Mouse (Mus musculus) left cerebral cortex, postnatal 4 days (tissue): ENCODE data around the gene Fam72a. TPM values are rescaled to one million over a fixed set of nuclear protein-coding genes. Genes with fewer than 3 reads are reported as not detected.

ENCODE experiments used
- DNase-seq: peaks from one replicate; pipeline ENCODE4 v3.0.0-alpha.2; 2022
- intact Hi-C: fragments of 180-260 bp; cut with DNase I; formaldehyde crosslinking; loops from one replicate; pipeline ENCODE4 v1.15.1; 2025
- total RNA-seq, 2 experiments: library from RNA; stranded (reverse); gene quantifications; 2 replicates each; pipeline ENCODE4 v1.2.3; 2021

Gene Fam72a
- total RNA-seq, result 1 to 10 TPM; 1.2 TPM

GRCm38 (mm10) chr1:131527281-131528080 is at the start of gene Fam72a, which contains the start of gene Srgap2:
Fam72a (plus strand) TSS chr1:131527903.
Srgap2 (minus strand) TSS chr1:131527352.
- intact Hi-C loops, result loop anchor here (10.0 kb wide), 1 partner anchor 103 kb away; no protein-coding TSS in a partner anchor
- peak; percentile 97 for DNase-seq

GRCm38 (mm10) chr1:131478770-131479305 is 48.9 kb upstream of the Fam72a start:
- intact Hi-C loops, result no loop called here
- DNase-seq, result no peak

GRCm38 (mm10) chr1:131481391-131481790 is 46.3 kb upstream of the Fam72a start:
- DNase-seq, result no peak
- intact Hi-C loops, result no loop called here

DNA sequence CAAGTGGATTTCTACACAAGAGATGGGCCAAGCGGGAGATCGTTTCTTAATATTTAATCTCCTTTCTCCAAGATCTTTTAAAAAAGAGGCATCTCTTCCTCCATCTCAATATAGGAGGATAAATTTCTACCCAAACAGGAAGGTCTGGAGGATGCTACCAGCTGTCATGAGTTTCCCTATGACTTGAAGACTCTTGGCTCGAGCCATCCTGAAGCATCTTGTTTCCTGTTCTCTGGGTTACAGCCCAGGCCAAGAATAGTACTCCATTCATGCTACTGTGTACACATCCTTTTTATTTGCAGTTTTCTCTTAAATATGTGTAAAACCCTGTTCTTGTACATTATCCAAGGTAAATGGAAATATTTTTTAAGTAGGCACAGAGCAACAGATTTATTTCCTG is 45.5 kb upstream of the Fam72a start:
- no peak for DNase-seq
- intact Hi-C loops, result no loop called here

GRCm38 (mm10) chr1:131486094-131486850 is 41.4 kb upstream of the Fam72a start:
- intact Hi-C loops, result no loop called here
- no peak for DNase-seq

- intact Hi-C loops, result no loop called here
Observed at GRCm38 (mm10) chr1:131489312-131489711, 38.4 kb upstream of the Fam72a start.

GRCm38 (mm10) chr1:131491579-131491978 is 36.1 kb upstream of the Fam72a start:
- intact Hi-C loops, result no loop called here
- no peak for DNase-seq

More at GRCm38 (mm10) chr1:131489312-131489711, 38.4 kb upstream of the Fam72a start:
- DNase-seq, result no peak

DNA sequence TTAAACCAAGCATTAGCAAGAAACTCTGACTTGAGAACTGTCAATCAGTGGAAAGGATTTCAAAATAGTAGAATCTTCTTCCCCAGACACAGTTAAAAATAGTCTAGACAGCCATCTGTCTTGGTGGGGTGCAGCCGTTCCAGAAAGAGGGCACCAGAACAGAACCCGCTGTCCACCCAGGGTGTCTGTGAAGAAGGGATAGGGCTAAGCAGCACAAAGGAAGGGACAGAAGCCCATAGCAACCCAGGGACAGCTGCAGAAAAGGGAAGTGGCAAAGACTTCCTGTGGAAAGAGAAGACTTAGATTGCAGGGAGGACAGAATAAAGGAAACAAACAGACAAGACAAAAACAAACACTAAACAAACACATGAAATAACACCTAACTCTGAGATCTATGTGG is 35.3 kb upstream of the Fam72a start:
- intact Hi-C loops, result no loop called here
- no peak for DNase-seq

DNA sequence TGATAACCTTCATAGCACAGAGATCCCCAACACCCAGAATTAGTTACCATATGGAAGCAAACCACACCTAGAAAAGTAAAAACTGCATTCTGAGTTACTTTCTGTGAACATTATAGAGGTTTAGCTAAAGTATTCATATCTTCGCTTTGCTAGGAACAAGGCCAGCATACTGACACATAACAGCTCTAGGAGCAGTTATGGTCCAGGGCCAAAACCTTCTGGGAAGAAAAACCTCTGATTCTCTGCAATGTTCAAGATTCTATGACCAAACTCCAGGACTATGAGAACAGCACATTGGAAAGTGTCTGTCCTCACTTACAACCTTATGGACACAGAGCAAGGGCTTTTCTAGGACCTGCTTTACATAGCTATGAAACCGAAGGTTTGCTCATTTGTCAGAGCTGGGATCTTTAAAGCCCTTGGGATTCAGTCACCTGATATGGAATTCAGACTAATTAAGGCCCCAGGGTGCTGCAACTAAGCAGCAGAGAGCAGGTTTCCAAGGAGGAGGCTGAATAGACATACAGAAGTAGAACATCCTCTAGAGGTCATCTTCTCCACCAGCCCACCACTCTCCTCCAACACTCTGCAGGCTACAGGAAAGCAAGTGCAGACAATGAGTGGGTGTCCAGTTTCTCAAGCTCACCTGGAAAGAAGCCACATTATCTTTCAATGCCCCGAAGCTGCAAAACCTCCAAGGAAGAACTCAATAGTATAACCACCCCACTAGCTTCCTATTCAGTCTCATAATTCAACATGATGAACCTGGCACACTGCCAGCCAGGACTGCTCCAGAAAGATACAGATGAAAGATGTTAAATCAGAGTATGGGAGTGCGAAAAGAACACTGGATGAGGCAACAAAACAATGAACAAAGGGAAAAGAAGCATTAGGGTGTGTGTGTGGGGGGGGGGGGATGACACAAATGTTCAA is 33.5 kb upstream of the Fam72a start:
- intact Hi-C loops, result no loop called here
- peak; percentile 29 for DNase-seq

DNA sequence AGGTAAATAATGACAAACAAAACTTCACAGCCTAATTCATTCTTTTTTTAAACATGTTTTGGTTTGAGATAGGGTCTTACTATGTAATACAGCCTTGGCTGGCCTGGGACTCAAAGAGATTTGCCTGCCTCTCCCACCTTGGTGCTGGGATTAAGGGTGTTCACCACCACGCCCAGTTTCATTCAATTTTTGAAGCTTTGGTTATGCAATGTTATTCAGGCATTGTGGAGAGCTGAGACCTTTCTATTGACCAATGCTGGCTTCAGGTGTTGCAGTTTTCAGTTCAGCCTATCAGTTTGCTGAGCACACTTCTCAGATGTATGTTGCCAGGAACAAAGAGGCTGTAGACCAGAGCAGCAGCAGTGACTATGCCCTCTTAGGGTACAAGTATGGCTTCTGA is 29.5 kb upstream of the Fam72a start:
- intact Hi-C loops, result no loop called here
- no peak for DNase-seq

GRCm38 (mm10) chr1:131501681-131502080 is 26.0 kb upstream of the Fam72a start:
- no peak for DNase-seq
- intact Hi-C loops, result no loop called here

GRCm38 (mm10) chr1:131511131-131511530 is 16.6 kb upstream of the Fam72a start:
- DNase-seq, result no peak
- intact Hi-C loops, result no loop called here

- intact Hi-C loops, result no loop called here
- DNase-seq, result no peak
Observed at GRCm38 (mm10) chr1:131511661-131512500, 15.8 kb upstream of the Fam72a start.

DNA sequence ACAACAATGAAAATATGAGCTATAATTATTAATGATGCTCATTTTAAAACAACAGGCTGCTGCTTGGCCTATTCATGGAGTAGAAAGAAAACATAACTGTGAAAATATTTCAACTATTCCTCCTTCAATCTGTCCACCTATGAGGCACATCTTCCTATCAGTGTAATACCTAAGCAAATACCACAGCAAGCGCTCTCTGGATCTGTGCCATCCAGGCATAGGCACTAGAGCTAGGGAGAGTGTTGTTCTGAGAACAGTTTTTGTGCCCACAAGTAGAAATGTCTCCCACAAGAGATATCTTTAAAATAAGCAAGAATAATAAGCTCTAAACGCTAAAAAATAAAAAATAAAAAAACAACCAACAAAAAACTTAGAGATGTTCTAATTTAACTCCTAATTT is 14.6 kb upstream of the Fam72a start:
- intact Hi-C loops, result no loop called here
- DNase-seq, result no peak

GRCm38 (mm10) chr1:131514197-131514596 is 13.5 kb upstream of the Fam72a start:
- intact Hi-C loops, result no loop called here
- DNase-seq, result no peak

DNA sequence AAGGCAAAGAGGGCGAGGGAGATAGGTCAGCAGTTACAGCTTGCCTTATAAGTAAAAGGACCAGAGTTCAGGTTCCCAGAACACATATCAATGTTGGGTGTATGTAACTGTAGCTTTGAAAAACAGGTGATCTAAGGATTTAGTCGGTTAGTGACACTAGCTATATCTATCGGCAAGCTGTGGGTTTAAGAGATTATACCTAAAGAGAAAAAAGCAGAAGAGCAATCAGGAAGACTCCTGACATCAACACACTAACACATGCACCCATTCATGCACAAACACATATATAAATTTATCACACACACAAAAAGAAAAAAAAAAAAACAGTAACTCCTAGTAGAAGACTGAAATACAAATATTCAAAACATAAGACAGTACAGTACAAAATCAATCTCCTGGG is 11.1 kb upstream of the Fam72a start:
- intact Hi-C loops, result no loop called here
- no peak for DNase-seq

DNA sequence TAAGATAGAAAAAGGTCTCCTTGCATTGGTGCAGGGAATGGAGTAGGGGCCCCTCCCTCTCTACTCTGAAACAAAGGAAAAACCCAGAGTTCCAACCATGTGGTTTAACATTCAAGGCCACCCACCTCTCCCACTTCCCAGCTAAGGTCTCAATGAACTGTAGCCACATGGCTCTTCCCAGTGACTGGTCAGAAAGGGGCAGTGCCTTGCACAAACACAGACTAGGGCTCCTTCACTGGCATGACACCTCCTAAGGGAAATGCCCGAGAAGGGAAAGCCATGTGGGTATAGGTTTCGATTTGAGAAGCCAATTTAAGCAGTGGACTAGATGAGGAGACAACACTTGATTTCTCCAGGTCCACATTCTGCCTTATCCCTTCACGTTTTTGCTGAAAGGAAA is 3.9 kb upstream of the Fam72a start:
- DNase-seq, result peak; percentile 9
- intact Hi-C loops, result loop anchor here (5.0 to 10.0 kb wide), 2 partner anchors 99 to 186 kb away; no protein-coding TSS in a partner anchor

GRCm38 (mm10) chr1:131525101-131525585 is 2.6 kb upstream of the Fam72a start:
- DNase-seq, result peak; percentile 58
- intact Hi-C loops, result loop anchor here (10.0 kb wide), 1 partner anchor 100 kb away; no protein-coding TSS in a partner anchor

- peak; percentile 60 for DNase-seq
- intact Hi-C loops, result loop anchor here (10.0 kb wide), 1 partner anchor 101 kb away; no protein-coding TSS in a partner anchor
Observed at GRCm38 (mm10) chr1:131525586-131526271, 2.0 kb upstream of the Fam72a start.
